Mouse (Mus musculus) megakaryocyte-erythroid progenitor cell, adult 5 weeks (primary cell): Measurements from ENCODE around the gene Ppox. TPM values are rescaled to one million over a fixed set of nuclear protein-coding genes. Genes with fewer than 3 reads are reported as not detected.

ENCODE experiments used
- polyA plus RNA-seq: library from polyadenylated mRNA; stranded (reverse); fragments of >175 nt; gene quantifications from 2 replicates; pipeline ENCODE4 v1.2.3, GENCODE M21; 2012

Gene Ppox
- 39.0 and 42.4 TPM in 2 replicates for polyA plus RNA-seq

GRCm38 (mm10) chr1:171280916-171281527 is at the start of gene Ppox:
Ppox (minus strand) TSS chr1:171281186.

DNA sequence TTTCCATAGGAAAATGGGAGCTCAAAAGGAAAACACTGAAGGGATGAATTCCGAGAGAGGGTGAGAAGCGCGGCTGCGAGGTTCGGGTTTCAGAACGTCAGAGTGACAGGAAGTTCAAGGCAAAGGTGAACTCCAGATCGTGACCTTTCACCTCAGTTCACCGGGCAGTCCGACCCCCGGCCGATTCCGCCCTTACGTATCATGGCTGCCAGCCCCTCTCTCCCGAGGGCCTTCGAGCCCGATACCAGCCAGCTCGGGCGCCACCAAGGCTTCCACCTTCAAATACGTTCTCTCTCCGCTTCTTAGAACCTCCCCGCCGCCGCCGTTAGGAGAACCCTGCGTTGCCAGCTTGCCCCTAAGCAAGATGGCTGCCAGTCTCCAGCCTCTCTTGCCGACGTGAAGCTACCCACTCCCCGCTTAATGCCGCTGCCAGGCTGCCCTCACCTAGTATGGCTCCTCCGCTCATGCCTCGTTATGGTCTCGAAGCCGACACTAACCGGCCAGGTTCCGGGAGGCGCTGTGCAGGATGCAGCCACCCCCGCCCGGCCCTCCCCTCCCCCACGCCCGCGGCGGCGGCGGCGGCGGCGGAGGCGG is 48.0 kb upstream of the Ppox start, which contains the start of gene Dedd:
Dedd (plus strand) TSS at position 307 of the 594 bp plus-strand sequence.

GRCm38 (mm10) chr1:171294298-171295062 is 13.5 kb upstream of the Ppox start, which contains the start of gene Ufc1:
Ufc1 (minus strand) TSS chr1:171295024.

DNA sequence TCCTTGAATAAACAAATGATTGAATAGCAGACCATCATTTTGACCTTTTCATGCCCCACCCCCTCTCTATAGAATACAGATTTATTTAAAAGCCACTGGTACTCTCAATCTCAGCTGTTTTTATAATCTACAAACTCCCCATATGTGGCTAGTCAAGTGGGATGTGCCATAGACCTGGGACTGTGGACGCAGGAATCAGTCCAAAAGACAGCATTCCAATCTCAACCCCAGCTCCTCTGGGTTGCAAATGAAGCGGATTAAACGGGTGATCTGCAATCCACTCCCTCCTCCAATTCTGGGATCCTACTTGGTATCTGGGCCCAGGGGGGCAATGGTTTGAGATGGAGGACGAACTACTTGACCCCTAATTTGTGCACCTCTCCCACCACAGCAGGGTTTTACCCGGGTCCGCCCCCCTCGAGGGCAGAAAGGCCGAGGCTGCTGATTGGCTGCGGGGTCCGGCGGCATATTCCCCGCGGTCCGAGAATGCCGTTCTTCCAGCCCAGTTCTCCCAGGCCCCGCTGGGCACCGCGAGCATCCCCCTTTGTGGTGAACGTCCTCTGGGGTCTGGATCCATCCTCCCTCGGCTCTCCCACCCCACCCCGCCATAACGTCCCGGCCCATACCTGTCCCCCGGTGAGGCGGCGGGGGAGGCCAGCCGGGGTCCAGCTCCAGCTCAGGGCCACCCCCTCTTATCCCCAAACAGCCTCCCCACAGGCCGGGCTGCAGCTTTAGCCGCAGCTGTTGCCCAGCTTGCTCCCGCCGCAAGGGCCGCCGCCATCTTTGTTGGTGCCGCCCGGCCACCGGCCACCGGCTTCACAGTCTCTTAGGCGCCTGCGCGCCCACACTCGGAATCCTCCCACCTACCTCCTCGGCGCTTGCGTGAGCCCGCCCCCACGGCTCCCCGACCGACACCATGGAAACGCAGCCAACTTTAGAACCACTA is 6.4 kb upstream of the Ppox start, which contains the start of gene Usp21:
Usp21 (minus strand) TSS at position 856 of the 946 bp plus-strand sequence.

GRCm38 (mm10) chr1:171269848-171270572 is 11.0 kb downstream of the Ppox start, which contains the start of gene B4galt3:
B4galt3 (plus strand) TSS chr1:171270328.

GRCm38 (mm10) chr1:171250680-171251593 is 30.0 kb downstream of the Ppox start, which contains the start of gene Ndufs2:
Ndufs2 (minus strand) TSS chr1:171251388.

GRCm38 (mm10) chr1:171249913-171250600 is 30.9 kb downstream of the Ppox start, which contains the start of gene Adamts4:
Adamts4 (plus strand) TSS chr1:171250421.

GRCm38 (mm10) chr1:171234126-171234525 is 46.9 kb downstream of the Ppox start, which contains the start of gene Fcer1g:
Fcer1g (minus strand) TSS chr1:171234365.

Other genes starting within 250 kb of the Ppox start
- gene Fcgr3, start 216.3 kb downstream of the Ppox start, polyA plus RNA-seq = 8.9 and 21.9 TPM in 2 replicates
- 1.6 and 2.2 TPM in 2 replicates for gene Cfap126, start 167.3 kb downstream of the Ppox start, polyA plus RNA-seq
- 115 and 119 TPM in 2 replicates for gene Sdhc, start 130.6 kb downstream of the Ppox start, polyA plus RNA-seq
- gene Mpz, start 130.5 kb downstream of the Ppox start, polyA plus RNA-seq = 0.57 and 1.1 TPM in 2 replicates
- 23.7 and 26.5 TPM in 2 replicates for gene Pcp4l1, start 84.9 kb downstream of the Ppox start, polyA plus RNA-seq
- gene Nr1i3, start 67.2 kb downstream of the Ppox start, polyA plus RNA-seq = not detected in 2 replicates
- gene Tomm40l, start 58.7 kb downstream of the Ppox start, polyA plus RNA-seq = 43.3 and 43.4 TPM in 2 replicates
- 0.48 TPM in 1 of 2 replicates, not detected in the other for gene Apoa2, start 56.1 kb downstream of the Ppox start, polyA plus RNA-seq
- 50.5 and 65.4 TPM in 2 replicates for gene Fcer1g, start 46.8 kb downstream of the Ppox start, polyA plus RNA-seq
- gene Adamts4, start 30.8 kb downstream of the Ppox start, polyA plus RNA-seq = 0.05 TPM in 1 of 2 replicates, not detected in the other
- gene Ndufs2, start 29.8 kb downstream of the Ppox start, polyA plus RNA-seq = 141 and 145 TPM in 2 replicates
- 70.2 and 71.4 TPM in 2 replicates for gene B4galt3, start 10.9 kb downstream of the Ppox start, polyA plus RNA-seq
- gene Usp21, start 6.8 kb upstream of the Ppox start, polyA plus RNA-seq = 63.4 and 66.2 TPM in 2 replicates
- 92.0 and 102 TPM in 2 replicates for gene Ufc1, start 13.8 kb upstream of the Ppox start, polyA plus RNA-seq
- gene Dedd, start 48.0 kb upstream of the Ppox start, polyA plus RNA-seq = 23.1 and 24.6 TPM in 2 replicates
- gene Nit1, start 64.5 kb upstream of the Ppox start, polyA plus RNA-seq = 6.6 and 8.1 TPM in 2 replicates
- 13.9 and 17.7 TPM in 2 replicates for gene Pfdn2, start 64.5 kb upstream of the Ppox start, polyA plus RNA-seq
- gene Klhdc9, start 79.6 kb upstream of the Ppox start, polyA plus RNA-seq = 1.3 TPM in 2 replicates
- 1.4 and 1.7 TPM in 2 replicates for gene Nectin4, start 88.9 kb upstream of the Ppox start, polyA plus RNA-seq
- gene Arhgap30, start 107.8 kb upstream of the Ppox start, polyA plus RNA-seq = 46.5 and 48.6 TPM in 2 replicates
- 66.3 and 74.1 TPM in 2 replicates for gene Usf1, start 130.1 kb upstream of the Ppox start, polyA plus RNA-seq
- 0.48 and 0.52 TPM in 2 replicates for gene Tstd1, start 137.7 kb upstream of the Ppox start, polyA plus RNA-seq
- gene F11r, start 156.3 kb upstream of the Ppox start, polyA plus RNA-seq = 2.6 and 2.9 TPM in 2 replicates
- gene Alyref2, start 222.3 kb upstream of the Ppox start, polyA plus RNA-seq = 11.7 and 14.4 TPM in 2 replicates